Mouse (Mus musculus) adrenal gland, adult 18-20 months (tissue): ENCODE results near the gene Fam104a. TPM values are rescaled to one million over a fixed set of nuclear protein-coding genes. Genes with fewer than 3 reads are reported as not detected.

Experiments used
- DNase-seq, 2 experiments: peaks; one replicate each; pipeline ENCODE4 v3.0.0; 2021 to 2022; ENCODE audit warnings: low spot score in 2 of 2
- long read RNA-seq, 2 experiments: library from polyadenylated mRNA; stranded (forward); transcript quantifications; one replicate each; pipeline ENCODE4 v2.0.0; 2021
- total RNA-seq, 2 experiments: library from RNA; stranded (reverse); gene quantifications; 1 replicate in 1 of 2; 2 replicates in 1 of 2; pipeline ENCODE4 v1.2.3; 2021

Gene Fam104a
- 10 to 100 TPM; 32.9 to 36.0 TPM for total RNA-seq
- long read RNA-seq, experiment 1, transcript Fam104a-201 (3 exons, 2,619 nt), result major isoform, 32 of 38 reads
- long read RNA-seq, experiment 1, partial matches to known transcripts, result 1 of 38 reads
- long read RNA-seq, experiment 1, other reads (novel, unspliced or antisense), result 5 of 38 reads
- long read RNA-seq, experiment 2, transcript Fam104a-201 (3 exons, 2,619 nt), result major isoform, 101 of 118 reads
- long read RNA-seq, experiment 2, partial matches to known transcripts, result 1 of 118 reads
- long read RNA-seq, experiment 2, other reads (novel, unspliced or antisense), result 16 of 118 reads

GRCm38 (mm10) chr11:113683957-113684706 lies at the start of gene Fam104a, which contains the start of gene D11Wsu47e:
Fam104a (minus strand) TSS chr11:113684155.
D11Wsu47e (plus strand) TSS chr11:113684412.
- DNase-seq, result peak; percentile 91 to 96

GRCm38 (mm10) chr11:113731945-113732612 lies 48.1 kb upstream of the Fam104a start:
- no peak for DNase-seq

- no peak for DNase-seq
These were observed 46.9 kb upstream of the Fam104a start for GRCm38 (mm10) chr11:113730879-113731278.

GRCm38 (mm10) chr11:113729917-113730316 lies 46.0 kb upstream of the Fam104a start:
- DNase-seq, result no peak

GRCm38 (mm10) chr11:113729239-113729638 lies 45.3 kb upstream of the Fam104a start:
- no peak for DNase-seq

GRCm38 (mm10) chr11:113727992-113728391 lies 44.0 kb upstream of the Fam104a start:
- no peak for DNase-seq

- no peak for DNase-seq
These were observed 43.3 kb upstream of the Fam104a start for GRCm38 (mm10) chr11:113726994-113727888.

- no peak for DNase-seq
These were observed 41.5 kb upstream of the Fam104a start for GRCm38 (mm10) chr11:113725235-113726048.

- no peak for DNase-seq
These were observed 38.6 kb upstream of the Fam104a start for GRCm38 (mm10) chr11:113722405-113723090.

- DNase-seq, result no peak
These were observed 33.9 kb upstream of the Fam104a start for GRCm38 (mm10) chr11:113717767-113718424.

GRCm38 (mm10) chr11:113716132-113716531 lies 32.2 kb upstream of the Fam104a start:
- no peak for DNase-seq

GRCm38 (mm10) chr11:113715078-113715674 lies 31.2 kb upstream of the Fam104a start:
- no peak for DNase-seq

GRCm38 (mm10) chr11:113711061-113711460 lies 27.1 kb upstream of the Fam104a start:
- DNase-seq, result no peak

GRCm38 (mm10) chr11:113710257-113710777 lies 26.4 kb upstream of the Fam104a start:
- DNase-seq, result no peak

GRCm38 (mm10) chr11:113709731-113710256 lies 25.8 kb upstream of the Fam104a start, which contains the start of gene Cpsf4l:
Cpsf4l (minus strand) TSS chr11:113710017.
- no peak for DNase-seq

- no peak for DNase-seq
These were observed 25.3 kb upstream of the Fam104a start for GRCm38 (mm10) chr11:113709272-113709671.

GRCm38 (mm10) chr11:113708629-113709213 lies 24.8 kb upstream of the Fam104a start:
- no peak for DNase-seq
